Comparison of ENCODE assay signal across 12 mouse cellular contexts in the genomic region with DNA sequence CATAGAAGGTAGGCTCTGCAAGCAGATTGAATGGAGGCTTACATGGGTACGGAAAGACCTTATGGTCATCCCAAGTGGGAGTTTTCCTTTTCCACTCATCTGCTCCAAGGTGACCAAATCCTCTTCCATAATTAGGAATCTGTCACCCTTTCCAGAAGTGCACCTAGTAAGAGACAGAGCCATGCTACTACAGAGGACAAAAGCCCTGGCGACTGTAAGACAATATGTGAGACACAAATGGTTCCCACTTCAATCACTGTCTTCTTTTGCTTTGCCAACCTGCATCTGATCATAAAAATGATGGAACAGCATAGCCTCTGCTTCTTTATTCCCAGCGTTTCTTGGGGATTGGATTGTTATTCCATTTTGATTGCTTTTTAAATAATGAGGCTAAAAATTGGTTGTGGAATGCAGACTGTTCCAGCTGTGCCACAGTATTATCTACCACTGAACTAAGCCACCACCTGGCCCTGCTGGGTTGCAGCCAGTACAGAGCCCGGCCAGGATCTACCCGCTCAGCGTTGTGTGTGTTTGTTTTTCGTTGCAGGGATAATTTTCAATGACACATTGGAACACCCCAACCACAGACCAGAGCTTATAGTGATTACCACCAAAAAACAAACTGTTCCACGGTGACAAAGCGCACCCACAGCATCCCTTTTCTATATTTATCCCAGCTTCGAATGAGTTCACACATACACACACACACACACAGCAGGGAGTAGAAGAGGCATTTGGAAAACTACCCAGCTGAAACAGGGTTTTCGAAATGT.
DNase-seq lines count a peak whose midpoint lies in the region; ATAC-seq and TF ChIP-seq lines count a peak whose summit lies in the region.
"Had no signal": no experiment of that assay in that cellular context is flagged by ENCODE, and none has a peak within 500 bp of the region (broad histone marks: within the 10 kb centered on the region; RNA-seq: fewer than 3 reads in every experiment).

No protein-coding gene starts in this region.

- H3K9ac ChIP-seq in midbrain, postnatal 0 days (replicated peaks; ENCODE audit: low read length, poor library complexity, severe bottlenecking) = no peak overlapping the region
- H3K9ac ChIP-seq: limb, embryonic 15.5 days; neural tube, embryonic 12.5 days had no signal

- H3K36me3 ChIP-seq in heart, embryonic 10.5 days = no peaks in the 10 kb centered on the region
- H3K36me3 ChIP-seq in midbrain, postnatal 0 days (ENCODE audit: insufficient read depth, low read length) = no peaks in the 10 kb centered on the region
- H3K36me3 ChIP-seq: G1E; limb, embryonic 15.5 days; neural tube, embryonic 12.5 days had no signal

- no peak for TF ChIP-seq CTCF in cerebellum, adult 2 months (IDR thresholded peaks at IDR 0.05; ENCODE audit: borderline replicate concordance, insufficient read depth, low read depth, low read length)
- TF ChIP-seq CTCF in midbrain, postnatal 0 days (IDR thresholded peaks at IDR 0.05) = no peak

- no peaks in the 10 kb centered on the region for H3K9me3 ChIP-seq in heart, embryonic 10.5 days
- H3K9me3 ChIP-seq in midbrain, postnatal 0 days (ENCODE audit: low read length) = no peaks in the 10 kb centered on the region
- H3K9me3 ChIP-seq: G1E; limb, embryonic 15.5 days; neural tube, embryonic 12.5 days had no signal

- H3K4me3 ChIP-seq in cerebellum, adult 2 months (replicated peaks; ENCODE audit: insufficient read depth, low read depth, low read length) = no peak overlapping the region
- H3K4me3 ChIP-seq in heart, embryonic 10.5 days = no peak overlapping the region
- no peak overlapping the region for H3K4me3 ChIP-seq in midbrain, postnatal 0 days (ENCODE audit: low read depth, low read length)
- H3K4me3 ChIP-seq: limb, embryonic 15.5 days; neural tube, embryonic 12.5 days had no signal

- intact Hi-C loops in heart, postnatal 36 days (cut with DNase I) = no loop called here

- no peaks in the 10 kb centered on the region for H3K27me3 ChIP-seq in cerebellum, adult 2 months (ENCODE audit: control insufficient read depth, insufficient read depth, low read length)
- no peaks in the 10 kb centered on the region for H3K27me3 ChIP-seq in heart, embryonic 10.5 days (ENCODE audit: insufficient read depth, poor library complexity, severe bottlenecking)
- H3K27me3 ChIP-seq in midbrain, postnatal 0 days (ENCODE audit: insufficient read depth, low read length) = no peaks in the 10 kb centered on the region
- H3K27me3 ChIP-seq: limb, embryonic 15.5 days; neural tube, embryonic 12.5 days had no signal

- H3K4me2 ChIP-seq in midbrain, postnatal 0 days (ENCODE audit: low read depth, low read length, poor library complexity, severe bottlenecking) = no peak overlapping the region
- H3K4me2 ChIP-seq: limb, embryonic 15.5 days; neural tube, embryonic 12.5 days had no signal

- no peak overlapping the region for H3K27ac ChIP-seq in cerebellum, adult 2 months (ENCODE audit: insufficient read depth, low read length)
- H3K27ac ChIP-seq in heart, embryonic 10.5 days = no peak overlapping the region
- H3K27ac ChIP-seq in midbrain, postnatal 0 days (ENCODE audit: low read depth, low read length) = no peak overlapping the region
- H3K27ac ChIP-seq: kidney, postnatal 0 days; limb, embryonic 15.5 days; neural tube, embryonic 12.5 days had no signal

- DNase-seq in cerebellum, adult 2 months = peak; percentile 13 to 20
- DNase-seq in cerebellum, adult 11 months = no peak
- peak; percentile 1 to 6 for DNase-seq in heart, postnatal 36 days
- DNase-seq in heart, embryonic 10.5 days (ENCODE audit: low spot score) = no peak
- DNase-seq in layer of hippocampus, adult 18-20 months (ENCODE audit: low spot score in 2 of 2) = peak; percentile 1 to 30
- peak; percentile 35 for DNase-seq in midbrain, postnatal 0 days (ENCODE audit: low spot score)
- DNase-seq in lung, postnatal 4 days = no peak
- DNase-seq in kidney, adult 11 months = no peak

- TF ChIP-seq POLR2A in cerebellum, adult 2 months (IDR thresholded peaks at IDR 0.05; ENCODE audit: borderline replicate concordance, insufficient read depth, low read length) = no peak

- WGBS in cerebellum, adult 2 months = 21% methylated on average over 11 of the region's 11 CpGs
- 83% methylated on average over 11 of the region's 11 CpGs for WGBS in heart, embryonic 10.5 days
- WGBS in midbrain, postnatal 0 days = 67% methylated on average over 11 of the region's 11 CpGs

- no peaks in the 10 kb centered on the region; the same call in 1 of the 2 replicates for H3K4me1 ChIP-seq in cerebellum, adult 2 months (ENCODE audit: control insufficient read depth, insufficient read depth, low read length)
- no peaks in the 10 kb centered on the region for H3K4me1 ChIP-seq in heart, embryonic 10.5 days
- no peaks in the 10 kb centered on the region for H3K4me1 ChIP-seq in midbrain, postnatal 0 days (ENCODE audit: insufficient read depth, low read length)
- H3K4me1 ChIP-seq: limb, embryonic 15.5 days; neural tube, embryonic 12.5 days had no signal

- no peak for ATAC-seq in midbrain, postnatal 0 days (ENCODE audit: low FRiP score)

Comparison
In these comparisons a context has a peak if more than half of its experiments do, and no peak if none do; other contexts are left out.
1. DNase-seq: peak in cerebellum, adult 2 months (2 of 2), heart, postnatal 36 days (2 of 2), layer of hippocampus, adult 18-20 months (2 of 2) and midbrain, postnatal 0 days (single experiment); none in cerebellum, adult 11 months (single experiment), heart, embryonic 10.5 days (single experiment), lung, postnatal 4 days (0 of 2) and kidney, adult 11 months (single experiment).